Mouse (Mus musculus) intestine, embryonic 14.5 days (tissue): ENCODE results near the gene Wnt6. TPM values are rescaled to one million over a fixed set of nuclear protein-coding genes. Genes with fewer than 3 reads are reported as not detected.

Experiments
- ATAC-seq: fragments of 200-750 bp; cut with Nextera tagmentation; replicated peaks from 2 replicates; pipeline ENCODE4 v1.8.0; 2017; ENCODE audit warnings: low read depth, moderate number of reproducible peaks, moderate TSS enrichment, moderate library complexity; ENCODE audit not compliant: low FRiP score, low TSS enrichment
- DNase-seq: peaks from one replicate; pipeline ENCODE4 v3.0.0-alpha.2; 2018; ENCODE audit warnings: low spot score
- H3K27ac ChIP-seq: fragments of 300-500 bp; sonication (generic); 2 replicates; pipeline ENCODE4 v1.5.1; 2014; ENCODE audit warnings: low read depth, mild to moderate bottlenecking, control low read depth
- H3K27me3 ChIP-seq: fragments of 300-500 bp; sonication (generic); replicated peaks from 2 replicates; pipeline ENCODE4 v1.6.1; 2014; ENCODE audit warnings: low read length, control low read depth; ENCODE audit not compliant: control insufficient read depth, insufficient read depth
- H3K36me3 ChIP-seq: fragments of 300-500 bp; sonication (generic); 2 replicates; pipeline ENCODE4 v1.6.1; 2014; ENCODE audit warnings: low read length, control low read depth; ENCODE audit not compliant: control insufficient read depth, insufficient read depth
- H3K4me1 ChIP-seq: fragments of 300-500 bp; sonication (generic); replicated peaks from 2 replicates; pipeline ENCODE4 v1.6.1; 2014; ENCODE audit warnings: low read length, control low read depth, mixed read lengths; ENCODE audit not compliant: control insufficient read depth, insufficient read depth
- H3K4me2 ChIP-seq: fragments of 300-500 bp; sonication (generic); 2 replicates; pipeline ENCODE4 v1.6.1; 2014; ENCODE audit warnings: low read length
- H3K4me3 ChIP-seq: fragments of 300-500 bp; sonication (generic); 2 replicates; pipeline ENCODE4 v1.5.1; 2014; ENCODE audit warnings: low read depth, low read length, control low read depth, mixed read lengths
- H3K9ac ChIP-seq: fragments of 300-500 bp; sonication (generic); 2 replicates; pipeline ENCODE4 v1.6.1; 2014; ENCODE audit warnings: mild to moderate bottlenecking, low read length
- H3K9me3 ChIP-seq: fragments of 300-500 bp; sonication (generic); 2 replicates; pipeline ENCODE4 v1.6.1; 2016; ENCODE audit warnings: low read length, control low read depth; ENCODE audit not compliant: control insufficient read depth
- WGBS: fragments of 180-500 bp; shearing (Covaris S2); extraction: QIAGEN DNeasy Blood & Tissue Kit; methylation state at CpG from one replicate; pipeline ENCODE4 v1.1.7; 2014; 5-methylcytosine and 5-hydroxymethylcytosine counted together
- polyA plus RNA-seq: library from polyadenylated mRNA; unstranded; fragments of >200 nt; fragmentation: Nextera tagmentation; extraction: Ambion mirVana; gene quantifications from 2 replicates; pipeline ENCODE4 v1.2.1, GENCODE M21; 2014

Gene Wnt6
- 0.22 and 0.31 TPM in 2 replicates for polyA plus RNA-seq

DNA sequence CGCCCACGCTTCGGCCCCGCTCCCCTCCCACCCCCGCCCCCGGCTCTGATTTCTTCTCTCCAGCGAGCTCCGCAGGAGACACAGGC, at the start of gene Wnt6:
Wnt6 (plus strand) TSS at position 48 of the 86 bp plus-strand sequence.
- 20% methylated on average over 4 of the region's 8 CpGs for WGBS
- DNase-seq (no peak), ATAC-seq (no peak)
- Histone ChIP-seq H3K9ac (no peak within 1 kb of the TSS), H3K9me3 (no peaks in the 10 kb centered on the region), H3K4me2 (peak within 1 kb of the TSS; percentile 68), H3K4me1 (0 out of 2 replicates have a peak, but pooled peaks cover 12% of the 10 kb centered on the region), H3K27me3 (peaks cover 69% of the 10 kb centered on the region), H3K4me3 (peak within 1 kb of the TSS; percentile 34), H3K27ac (no peak within 1 kb of the TSS), H3K36me3 (no peaks in the 10 kb centered on the region)

DNA sequence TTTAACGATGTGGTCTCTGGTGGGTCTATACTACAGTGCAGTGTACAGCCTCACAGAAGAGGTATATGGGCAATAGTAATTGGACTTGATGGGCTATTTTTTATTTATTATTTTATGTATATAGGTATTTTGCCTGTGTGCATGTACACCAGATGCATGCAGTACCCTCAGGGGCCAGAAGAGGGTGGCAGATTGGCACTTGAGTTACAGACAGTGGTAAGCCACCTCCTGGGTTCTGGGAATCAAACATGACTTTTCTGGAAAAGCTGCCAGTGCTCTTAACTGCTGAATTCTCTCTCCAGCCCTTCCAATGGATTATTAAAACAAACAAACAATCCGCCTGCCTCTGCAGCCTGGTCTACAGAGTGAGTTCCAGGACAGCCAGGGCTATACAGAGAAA, 47.9 kb upstream of the Wnt6 start:
- Histone ChIP-seq H3K9me3 (no peaks in the 10 kb centered on the region), H3K36me3 (no peaks in the 10 kb centered on the region), H3K4me1 (no peaks in the 10 kb centered on the region), H3K27ac (no peak overlapping the region), H3K9ac (no peak overlapping the region), H3K4me3 (no peak overlapping the region), H3K27me3 (no peaks in the 10 kb centered on the region), H3K4me2 (no peak overlapping the region)
- DNase-seq (no peak), ATAC-seq (no peak)
- 69% methylated on average over 2 of the region's 2 CpGs for WGBS

GRCm38 (mm10) chr1:74726114-74726513, 45.6 kb upstream of the Wnt6 start:
- Histone ChIP-seq H3K9me3 (no peaks in the 10 kb centered on the region), H3K4me3 (no peak overlapping the region), H3K4me1 (no peaks in the 10 kb centered on the region), H3K4me2 (no peak overlapping the region), H3K36me3 (no peaks in the 10 kb centered on the region), H3K9ac (no peak overlapping the region), H3K27me3 (no peaks in the 10 kb centered on the region), H3K27ac (no peak overlapping the region)
- no peak for DNase-seq
- no peak for ATAC-seq
- WGBS: 27% methylated on average over 5 of the region's 5 CpGs

- Histone ChIP-seq H3K27ac (no peak overlapping the region), H3K9ac (no peak overlapping the region), H3K4me2 (no peak overlapping the region), H3K36me3 (no peaks in the 10 kb centered on the region), H3K4me1 (no peaks in the 10 kb centered on the region), H3K9me3 (no peaks in the 10 kb centered on the region), H3K27me3 (no peaks in the 10 kb centered on the region), H3K4me3 (no peak overlapping the region)
- peak; percentile 82 for ATAC-seq
- peak; percentile 59 for DNase-seq
- WGBS: 60% methylated on average over 5 of the region's 5 CpGs
Measured at GRCm38 (mm10) chr1:74726674-74727073, 45.0 kb upstream of the Wnt6 start.

DNA sequence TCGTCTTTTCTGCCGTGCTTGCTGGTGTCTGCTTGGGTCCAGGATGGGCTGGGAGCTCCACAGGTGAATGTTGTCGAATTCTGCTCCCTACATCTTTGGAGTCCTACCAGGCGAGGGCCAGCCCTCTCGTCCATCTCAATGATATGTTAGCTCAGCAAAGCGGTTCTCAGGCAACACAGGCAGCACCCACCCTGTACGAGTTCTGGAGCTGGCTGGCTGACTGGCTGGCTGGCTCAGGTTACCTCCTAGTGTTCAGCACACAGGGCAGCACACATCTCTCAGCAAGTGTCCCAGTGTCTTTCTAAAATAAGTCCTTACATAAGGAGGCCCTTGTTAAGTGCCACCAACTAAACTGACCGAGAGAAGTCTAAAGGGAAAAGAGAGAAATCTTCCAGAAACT, 43.2 kb upstream of the Wnt6 start:
- Histone ChIP-seq H3K4me2 (no peak overlapping the region), H3K9ac (no peak overlapping the region), H3K4me3 (no peak overlapping the region), H3K27me3 (no peaks in the 10 kb centered on the region), H3K36me3 (no peaks in the 10 kb centered on the region), H3K27ac (no peak overlapping the region), H3K4me1 (no peaks in the 10 kb centered on the region), H3K9me3 (no peaks in the 10 kb centered on the region)
- DNase-seq (no peak), ATAC-seq (no peak)
- 60% methylated on average over 8 of the region's 8 CpGs for WGBS

- DNase-seq (no peak), ATAC-seq (no peak)
- H3K9me3 ChIP-seq: no peaks in the 10 kb centered on the region
- no peak overlapping the region for H3K4me2 ChIP-seq
- H3K9ac ChIP-seq: no peak overlapping the region
- no peaks in the 10 kb centered on the region for H3K36me3 ChIP-seq
- H3K4me3 ChIP-seq: no peak overlapping the region
- 84% methylated on average over 12 of the region's 12 CpGs for WGBS
- H3K27me3 ChIP-seq: no peaks in the 10 kb centered on the region
- no peaks in the 10 kb centered on the region for H3K4me1 ChIP-seq
- no peak overlapping the region for H3K27ac ChIP-seq
Measured at GRCm38 (mm10) chr1:74736977-74737376, 34.7 kb upstream of the Wnt6 start.

- ATAC-seq (no peak), DNase-seq (no peak)
- WGBS: 85% methylated on average over 7 of the region's 7 CpGs
- Histone ChIP-seq H3K9me3 (no peaks in the 10 kb centered on the region), H3K4me3 (no peak overlapping the region), H3K4me2 (no peak overlapping the region), H3K4me1 (no peaks in the 10 kb centered on the region), H3K27ac (no peak overlapping the region), H3K9ac (no peak overlapping the region), H3K36me3 (no peaks in the 10 kb centered on the region), H3K27me3 (no peaks in the 10 kb centered on the region)
Measured at GRCm38 (mm10) chr1:74737500-74737899, 34.2 kb upstream of the Wnt6 start.

GRCm38 (mm10) chr1:74740846-74741245, 30.8 kb upstream of the Wnt6 start:
- H3K4me2 ChIP-seq: no peak overlapping the region
- 79% methylated on average over 7 of the region's 7 CpGs for WGBS
- no peak overlapping the region for H3K4me3 ChIP-seq
- no peaks in the 10 kb centered on the region for H3K36me3 ChIP-seq
- ATAC-seq (no peak), DNase-seq (no peak)
- no peaks in the 10 kb centered on the region for H3K9me3 ChIP-seq
- no peaks in the 10 kb centered on the region for H3K27me3 ChIP-seq
- no peak overlapping the region for H3K27ac ChIP-seq
- no peak overlapping the region for H3K9ac ChIP-seq
- no peaks in the 10 kb centered on the region for H3K4me1 ChIP-seq

DNA sequence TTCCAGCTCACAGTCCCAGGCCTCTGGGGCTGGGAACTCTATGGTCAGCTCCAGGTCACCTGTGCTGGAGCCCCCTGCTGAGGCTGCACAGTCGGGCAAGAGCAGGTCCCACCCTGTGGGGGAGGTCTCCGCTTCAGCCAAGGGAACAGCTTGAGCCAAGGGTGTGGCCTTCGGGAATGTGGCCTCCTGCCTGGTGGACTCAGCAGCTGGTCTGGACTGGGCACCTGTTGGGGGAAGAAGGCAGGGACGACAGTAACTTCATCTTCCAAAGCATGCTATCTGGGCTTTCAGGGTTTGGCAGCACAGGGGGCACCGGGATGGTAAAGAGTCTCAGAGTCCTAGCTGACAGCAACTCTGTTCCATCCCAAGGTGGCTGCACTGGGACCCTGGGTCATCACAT, 24.4 kb upstream of the Wnt6 start:
- no peaks in the 10 kb centered on the region for H3K9me3 ChIP-seq
- H3K27ac ChIP-seq: no peak overlapping the region
- H3K4me1 ChIP-seq: no peaks in the 10 kb centered on the region
- ATAC-seq (no peak), DNase-seq (no peak)
- 57% methylated on average over 5 of the region's 5 CpGs for WGBS
- H3K4me3 ChIP-seq: no peak overlapping the region
- H3K36me3 ChIP-seq: no peaks in the 10 kb centered on the region
- no peak overlapping the region for H3K9ac ChIP-seq
- peaks cover 23% of the 10 kb centered on the region; the same call in 1 of the 2 replicates for H3K27me3 ChIP-seq
- no peak overlapping the region for H3K4me2 ChIP-seq
